Mouse (Mus musculus) embryonic fibroblast, embryonic 13.5 days (primary cell): ENCODE data around the gene Ubn2.
"Not testable (repeated sequence)": the region's sequence is repeated elsewhere in the genome, so short reads cannot be mapped to it uniquely, and the experiment has no call there.

ENCODE experiments used
- CTCF ChIP-seq: IDR thresholded peaks from 2 replicates; pipeline ENCODE4 v1.5.1; 2011; ENCODE audit warnings: mild to moderate bottlenecking, control low read depth, low read length, moderate library complexity, borderline replicate concordance; ENCODE audit not compliant: insufficient read depth
- POLR2A ChIP-seq: IDR thresholded peaks from 2 replicates; pipeline ENCODE4 v1.6.1; 2011; ENCODE audit warnings: low read depth, mild to moderate bottlenecking, control low read depth, low read length, moderate library complexity

DNA sequence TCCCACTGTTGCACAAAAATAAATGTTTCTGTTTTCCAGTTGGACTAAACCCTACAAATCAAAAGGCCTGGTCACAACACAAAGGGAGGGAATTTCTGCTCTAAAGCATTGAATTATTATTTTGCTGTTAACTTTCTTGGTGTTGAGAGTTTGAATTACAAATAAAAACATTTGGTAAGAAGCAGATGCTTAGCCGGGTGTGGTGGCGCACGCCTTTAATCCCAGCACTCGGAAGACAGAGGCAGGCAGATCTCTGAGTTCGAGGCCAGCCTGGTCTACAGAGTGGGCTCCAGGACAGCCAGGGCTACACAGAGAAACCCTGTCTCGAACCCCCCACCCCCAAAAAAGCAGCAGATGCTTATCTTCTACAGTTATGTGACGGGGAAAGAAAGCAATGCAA is 114.8 kb downstream of the Ubn2 start:
- not testable (repeated sequence) for TF ChIP-seq POLR2A, CTCF
